Mouse (Mus musculus) lung, adult 18-20 months (tissue): ENCODE measurements at regions not wholly inside any gene's neighbourhood (a gene's known extent, or its start where the extent isn't known, plus 50 kb on each side); places are given as distances from the start of the nearest gene placed in this dataset.
A peak's percentile ranks its signal among the peaks of the same experiment; 100 is the strongest.
"Not testable (repeated sequence)": the region's sequence is repeated elsewhere in the genome, so short reads cannot be mapped to it uniquely, and the experiment has no call there.

Source experiments
- DNase-seq, 2 experiments: peaks; one replicate each; pipeline ENCODE4 v3.0.0; 2022; ENCODE audit warnings: mixed read lengths in 2 of 2

GRCm38 (mm10) chr13:61805300-61805699 lies 235.4 kb upstream of the Cts3 start:
- not testable (repeated sequence) for DNase-seq

- peak; percentile 50 to 52 for DNase-seq
Observed at GRCm38 (mm10) chr13:61804168-61804874, 234.4 kb upstream of the Cts3 start.

- not testable (repeated sequence) for DNase-seq
Observed at GRCm38 (mm10) chr13:61803763-61804162, 233.8 kb upstream of the Cts3 start.

DNA sequence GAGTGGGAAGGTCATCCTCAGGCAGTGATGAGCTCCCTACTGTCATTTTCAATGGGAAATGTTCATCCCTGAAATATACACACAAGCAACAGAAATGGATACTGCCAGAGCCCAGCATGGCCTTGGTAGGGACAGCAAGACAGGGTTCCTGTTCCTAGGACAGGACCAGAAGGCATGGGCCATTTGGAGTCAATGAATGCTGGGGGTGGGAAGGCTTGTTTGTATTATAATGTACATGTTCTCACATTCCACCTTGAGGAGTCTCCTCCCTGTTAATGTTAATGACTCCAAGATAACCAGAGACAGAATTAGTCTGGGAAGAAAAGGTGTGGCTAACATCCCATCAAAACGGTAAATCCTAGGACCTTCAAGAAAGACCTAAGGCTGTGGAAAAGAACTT lies 193.5 kb upstream of the Cts3 start:
- not testable (repeated sequence) for DNase-seq
